Mouse (Mus musculus): ENCODE data around the gene Xkr7. TPM values are rescaled to one million over a fixed set of nuclear protein-coding genes. Genes with fewer than 3 reads are reported as not detected.
A peak's percentile ranks its signal among the peaks of the same experiment; 100 is the strongest.

Gene Xkr7
- polyA plus RNA-seq, 1 experiment from 2014 or later, result not detected

DNA sequence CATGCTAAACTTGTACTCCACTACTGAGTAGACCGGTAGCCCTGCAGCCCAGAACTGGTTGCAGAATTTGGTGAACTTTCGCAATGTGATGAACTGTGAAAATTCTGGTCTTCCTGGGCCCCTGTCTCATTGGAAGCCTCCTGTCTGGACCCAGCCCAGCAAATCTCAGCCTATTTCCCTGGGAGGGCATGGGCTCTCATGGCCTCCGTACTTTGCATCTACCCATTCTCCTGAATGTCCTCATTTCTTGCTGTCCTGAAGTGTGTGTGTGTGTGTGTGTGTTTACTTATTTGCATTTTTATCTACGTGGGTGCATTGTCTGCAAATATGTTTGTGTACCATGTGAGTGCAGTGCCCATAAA lies 18.3 kb downstream of the Xkr7 start:
- Histone ChIP-seq H3K4me2 (no peak overlapping the region), H3K4me3 (ENCODE audit: low read depth, low read length) (no peak overlapping the region), H3K4me1 (ENCODE audit: insufficient read depth) (no peaks in the 10 kb centered on the region), H3K9me3 (ENCODE audit: low read depth, low read length) (no peaks in the 10 kb centered on the region), H3K27ac (ENCODE audit: low read depth) (no peak overlapping the region), H3K36me3 (ENCODE audit: insufficient read depth) (no peaks in the 10 kb centered on the region), H3K27me3 (ENCODE audit: insufficient read depth, low read length) (peaks cover 31% of the 10 kb centered on the region), H3K9ac (no peak overlapping the region)
- TF ChIP-seq CTCF (IDR thresholded peaks at IDR 0.05; ENCODE audit: low read depth), result no peak
- ATAC-seq (ENCODE audit: insufficient read depth) (no peak), DNase-seq (no peak)
- WGBS, result 66% methylated on average over 4 of the region's 4 CpGs

DNA sequence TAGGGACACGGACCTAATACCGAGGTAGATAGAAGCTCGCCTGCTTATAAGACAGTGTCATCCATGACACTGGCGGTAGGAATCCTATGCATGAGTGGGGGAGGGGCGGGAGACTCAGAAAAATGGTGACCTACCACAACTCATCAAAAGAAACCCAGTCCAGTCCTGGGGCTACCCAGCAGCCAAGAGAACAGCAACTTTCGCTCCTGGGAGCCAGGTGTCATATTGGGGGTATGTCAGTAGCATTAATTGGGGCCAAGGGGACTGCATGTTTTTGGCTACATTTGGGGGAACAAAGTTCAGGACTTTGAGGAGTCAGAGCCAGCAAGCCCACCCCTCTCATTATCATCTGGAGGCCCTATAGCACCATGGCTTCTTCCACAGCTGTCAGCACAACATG lies 19.4 kb downstream of the Xkr7 start:
- Histone ChIP-seq H3K4me3 (ENCODE audit: low read depth, low read length) (no peak overlapping the region), H3K27me3 (ENCODE audit: insufficient read depth, low read length) (peaks cover 31% of the 10 kb centered on the region), H3K4me2 (no peak overlapping the region), H3K9ac (no peak overlapping the region), H3K9me3 (ENCODE audit: low read depth, low read length) (no peaks in the 10 kb centered on the region), H3K27ac (ENCODE audit: low read depth) (no peak overlapping the region), H3K4me1 (ENCODE audit: insufficient read depth) (no peaks in the 10 kb centered on the region), H3K36me3 (ENCODE audit: insufficient read depth) (no peaks in the 10 kb centered on the region)
- TF ChIP-seq CTCF (IDR thresholded peaks at IDR 0.05; ENCODE audit: low read depth), result no peak
- DNase-seq (no peak), ATAC-seq (ENCODE audit: insufficient read depth) (no peak)
- WGBS, result 74% methylated on average over 6 of the region's 6 CpGs

DNA sequence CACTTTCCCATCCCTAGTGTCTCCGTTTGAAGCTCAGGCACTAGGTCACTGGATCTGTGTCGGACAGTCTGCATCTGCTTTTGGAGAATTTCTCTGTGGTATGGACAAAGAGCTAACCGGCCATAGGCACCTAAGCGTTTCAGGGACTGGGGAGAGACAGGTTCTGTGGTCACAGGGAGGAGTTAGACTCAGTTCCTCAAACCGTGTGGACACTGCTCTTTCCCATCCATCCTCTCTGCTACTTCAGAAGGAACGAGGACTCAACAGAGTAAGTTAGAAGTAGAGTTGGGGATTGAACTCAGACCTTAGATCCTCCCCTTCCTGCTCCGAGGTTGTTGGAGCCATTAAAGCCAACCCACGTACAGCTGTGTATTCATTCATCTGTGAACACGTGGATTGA lies 19.9 kb downstream of the Xkr7 start:
- TF ChIP-seq CTCF (IDR thresholded peaks at IDR 0.05; ENCODE audit: low read depth), result no peak
- no peak for ATAC-seq (ENCODE audit: insufficient read depth)

DNA sequence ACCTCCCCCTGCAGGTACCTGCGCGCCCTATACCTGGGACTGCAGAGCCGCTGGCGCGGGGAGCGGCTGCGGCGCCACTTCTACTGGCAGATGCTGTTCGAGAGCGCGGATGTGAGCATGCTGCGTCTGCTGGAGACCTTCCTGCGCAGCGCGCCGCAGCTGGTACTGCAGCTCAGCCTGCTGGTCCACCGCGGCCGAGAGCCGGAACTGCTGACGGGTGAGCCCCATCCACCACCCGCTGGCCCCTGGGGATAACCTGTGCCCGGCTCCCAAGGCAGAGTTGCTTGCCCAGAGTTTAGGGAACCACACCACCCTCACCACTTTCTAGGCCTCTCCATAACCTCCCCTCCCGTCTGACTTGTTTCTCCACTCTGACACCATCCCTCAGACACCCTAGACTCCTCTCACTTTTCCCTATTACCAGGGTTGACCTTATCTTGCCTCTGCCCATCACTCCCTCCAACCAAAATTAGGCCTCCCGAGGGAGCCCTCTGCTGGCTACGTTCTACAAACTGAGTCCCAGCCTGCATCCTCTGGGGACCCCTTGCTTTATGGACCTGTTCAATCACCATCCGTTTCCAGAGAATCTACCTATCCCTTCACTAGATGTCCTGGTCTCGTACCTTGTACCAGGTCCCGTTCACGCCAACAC lies 21.2 kb downstream of the Xkr7 start:
- no peak; the same call in 1 of the 2 replicates for TF ChIP-seq CTCF (IDR thresholded peaks at IDR 0.05; ENCODE audit: low read depth)
- Histone ChIP-seq H3K4me2 (no peak overlapping the region), H3K4me1 (ENCODE audit: insufficient read depth) (no peaks in the 10 kb centered on the region), H3K36me3 (ENCODE audit: insufficient read depth) (no peaks in the 10 kb centered on the region), H3K9me3 (ENCODE audit: low read depth, low read length) (no peaks in the 10 kb centered on the region), H3K27me3 (ENCODE audit: insufficient read depth, low read length) (peaks cover 31% of the 10 kb centered on the region), H3K27ac (ENCODE audit: low read depth) (no peak overlapping the region), H3K4me3 (ENCODE audit: low read depth, low read length) (no peak overlapping the region), H3K9ac (no peak overlapping the region)
- ATAC-seq (ENCODE audit: insufficient read depth) (no peak), DNase-seq (peak; percentile 34)
- 11% methylated on average over 30 of the region's 30 CpGs for WGBS

More for the DNA sequence above, 19.9 kb downstream of the Xkr7 start:
- Histone ChIP-seq H3K9me3 (ENCODE audit: low read depth, low read length) (no peaks in the 10 kb centered on the region), H3K4me3 (ENCODE audit: low read depth, low read length) (no peak overlapping the region), H3K27ac (ENCODE audit: low read depth) (no peak overlapping the region), H3K4me1 (ENCODE audit: insufficient read depth) (no peaks in the 10 kb centered on the region), H3K4me2 (no peak overlapping the region), H3K36me3 (ENCODE audit: insufficient read depth) (no peaks in the 10 kb centered on the region), H3K27me3 (ENCODE audit: insufficient read depth, low read length) (peaks cover 31% of the 10 kb centered on the region), H3K9ac (no peak overlapping the region)
- no peak for DNase-seq
- WGBS, result 70% methylated on average over 9 of the region's 9 CpGs

DNA sequence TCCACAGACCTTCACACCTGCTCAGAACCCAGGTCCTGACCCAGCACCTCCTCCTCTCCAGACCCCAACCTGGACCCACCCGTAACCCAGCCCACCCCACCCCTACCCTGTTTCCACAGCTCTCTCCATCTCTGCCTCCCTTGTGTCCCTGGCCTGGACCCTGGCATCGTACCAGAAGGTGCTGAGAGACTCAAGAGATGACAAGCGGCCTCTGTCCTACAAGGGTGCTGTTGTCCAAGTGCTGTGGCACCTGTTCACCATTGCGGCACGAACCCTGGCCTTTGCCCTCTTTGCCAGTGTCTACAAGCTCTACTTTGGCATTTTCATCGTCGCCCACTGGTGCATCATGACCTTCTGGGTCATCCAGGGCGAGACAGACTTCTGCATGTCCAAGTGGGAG lies 22.2 kb downstream of the Xkr7 start:
- H3K4me2 ChIP-seq, result no peak overlapping the region
- DNase-seq, result no peak
- H3K9me3 ChIP-seq (ENCODE audit: low read depth, low read length), result no peaks in the 10 kb centered on the region
- no peaks in the 10 kb centered on the region for H3K36me3 ChIP-seq (ENCODE audit: insufficient read depth)
- no peaks in the 10 kb centered on the region for H3K4me1 ChIP-seq (ENCODE audit: insufficient read depth)
- peaks cover 31% of the 10 kb centered on the region for H3K27me3 ChIP-seq (ENCODE audit: insufficient read depth, low read length)
- H3K4me3 ChIP-seq (ENCODE audit: low read depth, low read length), result no peak overlapping the region
- 83% methylated on average over 8 of the region's 8 CpGs for WGBS
- ATAC-seq (ENCODE audit: insufficient read depth), result no peak
- TF ChIP-seq CTCF (IDR thresholded peaks at IDR 0.05; ENCODE audit: low read depth), result no peak
- H3K9ac ChIP-seq, result no peak overlapping the region
- no peak overlapping the region for H3K27ac ChIP-seq (ENCODE audit: low read depth)

DNA sequence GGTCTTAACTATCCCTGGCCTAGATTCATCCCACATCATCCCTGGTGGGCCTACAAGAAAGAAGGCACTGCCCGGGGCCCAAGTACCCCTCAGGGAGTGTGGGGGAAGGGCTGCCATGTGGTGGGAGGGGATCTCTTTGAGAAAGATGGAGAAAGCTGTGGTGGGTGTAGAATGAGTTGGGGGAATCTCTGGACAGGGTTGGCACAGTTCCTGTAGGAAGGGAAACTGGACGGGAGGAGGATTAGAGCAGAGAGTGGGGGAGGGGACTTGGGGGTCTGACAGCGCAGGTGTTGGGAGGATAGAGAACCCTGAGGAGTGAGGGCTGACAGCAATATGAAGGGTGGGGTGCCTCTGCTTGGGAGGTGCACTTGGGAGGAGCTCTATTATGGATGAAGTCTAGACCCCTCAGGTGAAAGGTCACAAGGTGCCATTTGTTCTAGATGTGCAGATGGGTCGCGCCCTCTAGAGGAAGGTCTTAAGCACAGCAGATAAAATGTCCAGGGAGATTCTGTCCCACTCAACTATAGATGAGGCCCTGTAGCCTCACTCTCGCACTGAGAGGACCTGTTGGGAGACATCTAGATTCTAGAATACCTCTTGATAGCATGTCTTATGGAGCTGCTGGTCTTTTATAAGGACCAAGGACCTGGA lies 23.7 kb downstream of the Xkr7 start:
- Histone ChIP-seq H3K27ac (ENCODE audit: low read depth) (no peak overlapping the region), H3K9me3 (ENCODE audit: low read depth, low read length) (no peaks in the 10 kb centered on the region), H3K36me3 (ENCODE audit: insufficient read depth) (no peaks in the 10 kb centered on the region), H3K4me3 (ENCODE audit: low read depth, low read length) (no peak overlapping the region), H3K27me3 (ENCODE audit: insufficient read depth, low read length) (peaks cover 29% of the 10 kb centered on the region), H3K9ac (no peak overlapping the region), H3K4me2 (no peak overlapping the region), H3K4me1 (ENCODE audit: insufficient read depth) (no peaks in the 10 kb centered on the region)
- WGBS, result 48% methylated on average over 6 of the region's 6 CpGs
- ATAC-seq (ENCODE audit: insufficient read depth), result no peak
- 0 out of 2 replicates have a peak, but pooled peaks have one; percentile 5 for TF ChIP-seq CTCF (IDR thresholded peaks at IDR 0.05; ENCODE audit: low read depth)
- DNase-seq, result no peak

DNA sequence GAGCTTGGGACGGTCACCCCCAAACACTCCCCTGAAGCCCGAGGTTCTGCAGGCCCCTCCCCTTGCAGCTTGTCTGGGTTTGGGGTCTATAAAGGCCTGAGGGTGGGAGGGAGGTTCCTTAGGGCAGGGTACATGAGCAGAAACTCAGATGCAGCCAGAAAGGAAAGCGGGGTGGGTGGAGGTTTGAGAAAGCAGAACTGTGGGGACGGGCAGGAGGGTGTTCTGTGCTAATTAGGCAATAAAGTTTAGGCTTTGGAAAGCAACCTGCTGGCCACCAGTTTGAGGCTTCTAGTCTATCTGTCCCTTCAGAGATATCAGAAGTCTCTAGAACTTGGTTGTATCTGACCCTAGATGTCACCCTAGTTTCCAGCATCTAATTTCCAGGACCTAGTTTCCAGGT lies 26.7 kb downstream of the Xkr7 start:
- no peak for ATAC-seq (ENCODE audit: insufficient read depth)
- no peak for TF ChIP-seq CTCF (IDR thresholded peaks at IDR 0.05; ENCODE audit: low read depth)

More for the DNA sequence above, 26.7 kb downstream of the Xkr7 start:
- H3K36me3 ChIP-seq (ENCODE audit: insufficient read depth), result no peaks in the 10 kb centered on the region
- peaks cover 5% of the 10 kb centered on the region; the same call in 1 of the 2 replicates for H3K27me3 ChIP-seq (ENCODE audit: insufficient read depth, low read length)
- H3K9ac ChIP-seq, result no peak overlapping the region
- no peak for DNase-seq
- H3K4me3 ChIP-seq (ENCODE audit: low read depth, low read length), result no peak overlapping the region
- no peaks in the 10 kb centered on the region for H3K9me3 ChIP-seq (ENCODE audit: low read depth, low read length)
- WGBS, result 62% methylated on average over 4 of the region's 4 CpGs
- H3K4me1 ChIP-seq (ENCODE audit: insufficient read depth), result no peaks in the 10 kb centered on the region
- no peak overlapping the region for H3K27ac ChIP-seq (ENCODE audit: low read depth)
- no peak overlapping the region for H3K4me2 ChIP-seq
